Mouse (Mus musculus) heart, embryonic 15.5 days (tissue): ENCODE data around the gene Elmo2. TPM values are rescaled to one million over a fixed set of nuclear protein-coding genes. Genes with fewer than 3 reads are reported as not detected.
A peak's percentile ranks its signal among the peaks of the same experiment; 100 is the strongest.

Experiments used
- ATAC-seq: fragments of 200-750 bp; cut with Nextera tagmentation; replicated peaks from 2 replicates; pipeline ENCODE4 v1.8.0; 2017; ENCODE audit warnings: low read depth, moderate TSS enrichment; ENCODE audit not compliant: insufficient number of reproducible peaks, insufficient read depth, low FRiP score
- H3K27ac ChIP-seq: fragments of 300-500 bp; sonication (generic); 2 replicates; pipeline ENCODE4 v1.5.1; 2015; ENCODE audit warnings: mild to moderate bottlenecking, inconsistent platforms
- H3K27me3 ChIP-seq: fragments of 300-500 bp; sonication (generic); 2 replicates; pipeline ENCODE4 v1.6.1; 2015; ENCODE audit warnings: inconsistent platforms
- H3K36me3 ChIP-seq: fragments of 300-500 bp; sonication (generic); 2 replicates; pipeline ENCODE4 v1.6.1; 2015; ENCODE audit warnings: mild to moderate bottlenecking, inconsistent platforms
- H3K4me1 ChIP-seq: fragments of 300-500 bp; sonication (generic); replicated peaks from 2 replicates; pipeline ENCODE4 v1.6.1; 2015; ENCODE audit warnings: inconsistent platforms
- H3K4me2 ChIP-seq: fragments of 300-500 bp; sonication (generic); 2 replicates; pipeline ENCODE4 v1.6.1; 2015; ENCODE audit warnings: inconsistent platforms, mild to moderate bottlenecking, moderate library complexity
- H3K4me3 ChIP-seq: fragments of 300-500 bp; sonication (generic); 2 replicates; pipeline ENCODE4 v1.5.1; 2015; ENCODE audit warnings: mild to moderate bottlenecking, inconsistent platforms
- H3K9ac ChIP-seq: fragments of 300-500 bp; sonication (generic); 2 replicates; pipeline ENCODE4 v1.6.1; 2015; ENCODE audit warnings: mild to moderate bottlenecking, inconsistent platforms
- H3K9me3 ChIP-seq: fragments of 300-500 bp; sonication (generic); replicated peaks from 2 replicates; pipeline ENCODE4 v1.6.1; 2016; ENCODE audit warnings: inconsistent platforms
- WGBS: fragments of 180-500 bp; shearing (Covaris S2); methylation state at CpG from one replicate; pipeline ENCODE4 v1.1.7; 2015; ENCODE audit warnings: mixed read lengths; 5-methylcytosine and 5-hydroxymethylcytosine counted together
- polyA plus RNA-seq: library from polyadenylated mRNA; unstranded; fragments of >200 nt; fragmentation: Nextera tagmentation; extraction: Ambion mirVana; gene quantifications from 2 replicates; pipeline ENCODE4 v1.2.1, GENCODE M21; 2015

Elmo2 gene
- 33.8 and 49.5 TPM in 2 replicates for polyA plus RNA-seq

DNA sequence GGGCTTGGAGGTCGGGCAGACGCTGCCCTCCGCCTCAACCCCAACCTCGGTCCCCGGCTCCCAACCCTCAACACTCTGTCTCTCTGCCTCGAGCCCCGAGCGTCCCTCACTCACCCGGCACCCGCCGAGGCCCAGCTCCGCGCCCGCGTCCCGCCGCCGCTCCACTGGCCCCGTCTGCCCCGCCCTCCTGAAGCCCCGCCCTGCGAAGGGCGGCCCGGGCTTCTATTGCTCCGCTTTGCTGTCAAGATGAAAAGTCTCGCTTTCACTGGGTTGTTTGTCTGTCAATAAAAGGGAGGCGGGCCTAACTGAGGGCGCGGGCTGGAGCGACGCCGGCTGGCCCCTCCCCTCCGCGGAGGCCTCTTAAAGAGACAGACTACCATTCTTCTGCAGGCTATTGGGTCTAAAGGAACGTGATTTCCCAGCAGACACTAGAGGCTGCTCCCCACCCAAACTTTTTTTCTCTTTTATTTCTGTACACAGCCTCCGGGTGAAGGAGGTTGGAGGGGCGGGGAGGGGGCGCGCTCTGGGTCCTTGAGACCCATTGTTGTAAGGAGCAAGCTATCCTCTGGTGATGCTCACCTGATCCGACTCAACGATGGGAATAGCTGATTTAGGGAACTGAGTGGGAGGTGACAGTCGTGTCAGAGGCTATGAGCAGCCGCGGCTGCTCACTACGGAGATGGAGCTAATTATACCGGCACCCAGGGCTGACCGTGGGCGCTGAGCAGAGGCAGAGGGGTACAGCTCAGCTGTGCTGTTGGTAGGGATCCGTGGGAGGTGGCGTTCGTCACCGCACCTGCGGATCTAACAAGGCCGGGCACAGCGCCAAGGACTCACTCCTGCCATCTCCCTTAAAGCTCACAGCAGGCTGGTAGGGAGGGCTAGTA is at the start of gene Elmo2:
TSS of gene Elmo2 (minus strand) at position 176 of the 887 bp plus-strand sequence.
- ATAC-seq: peak; percentile 98
- no peaks in the 10 kb centered on the region for H3K27me3 ChIP-seq
- no peaks in the 10 kb centered on the region for H3K9me3 ChIP-seq
- no peaks in the 10 kb centered on the region for H3K36me3 ChIP-seq
- peak within 1 kb of the TSS; percentile 91 for H3K9ac ChIP-seq
- WGBS: under 1% methylated on average over 55 of the region's 55 CpGs
- peak within 1 kb of the TSS; percentile 78 for H3K4me2 ChIP-seq
- peaks cover 34% of the 10 kb centered on the region for H3K4me1 ChIP-seq
- peak within 1 kb of the TSS; percentile 62 for H3K27ac ChIP-seq
- H3K4me3 ChIP-seq: peak within 1 kb of the TSS; percentile 89

DNA sequence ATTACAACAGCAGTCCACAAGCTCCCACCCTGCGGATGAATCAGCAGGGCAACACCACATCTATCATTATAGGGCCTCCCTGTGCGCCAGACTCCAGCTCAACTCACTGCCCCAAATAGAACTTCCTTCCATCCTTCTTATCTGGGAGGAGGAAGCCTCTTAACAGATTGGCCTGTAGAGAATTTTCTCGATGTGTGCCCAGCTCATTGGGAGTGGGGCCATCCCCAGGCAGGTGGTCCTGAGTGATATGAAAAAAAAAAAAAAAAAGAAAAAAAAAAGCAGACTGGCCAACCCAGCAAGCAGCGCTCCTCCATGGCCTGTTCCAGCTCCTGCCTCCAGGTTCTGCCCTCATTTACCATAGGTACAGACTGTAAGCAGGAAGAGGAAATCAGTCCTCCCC is 49.7 kb upstream of the Elmo2 start:
- Histone ChIP-seq H3K27me3 (no peaks in the 10 kb centered on the region), H3K4me2 (no peak overlapping the region), H3K4me1 (peaks cover 3% of the 10 kb centered on the region; the same call in 1 of the 2 replicates), H3K9me3 (peaks cover 10% of the 10 kb centered on the region; the same call in 1 of the 2 replicates), H3K9ac (no peak overlapping the region), H3K27ac (no peak overlapping the region), H3K36me3 (peaks cover 47% of the 10 kb centered on the region), H3K4me3 (no peak overlapping the region)
- WGBS: 52% methylated on average over 4 of the region's 4 CpGs
- ATAC-seq: no peak

DNA sequence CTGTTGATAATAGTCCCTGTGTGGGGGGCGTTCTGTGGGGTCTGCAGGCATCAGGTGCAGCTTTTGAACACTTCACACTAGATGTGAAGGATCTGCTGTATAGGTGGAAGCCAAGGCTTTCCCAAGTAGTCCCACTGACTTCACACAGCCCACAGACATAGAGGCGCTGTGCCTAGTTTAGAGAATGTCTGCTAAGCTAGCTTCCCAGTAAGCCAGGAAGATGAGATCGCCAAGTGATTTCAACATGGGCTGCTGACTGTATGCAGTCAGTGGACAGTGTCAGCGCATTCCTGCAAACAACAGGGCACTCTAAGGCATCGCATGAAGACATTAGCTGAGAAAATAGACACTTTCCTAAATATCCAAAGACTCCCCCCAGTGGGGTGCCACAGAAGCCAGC is 49.2 kb upstream of the Elmo2 start:
- 76% methylated on average over 5 of the region's 5 CpGs for WGBS
- Histone ChIP-seq H3K4me3 (no peak overlapping the region), H3K27ac (no peak overlapping the region), H3K9ac (no peak overlapping the region), H3K4me2 (no peak overlapping the region), H3K36me3 (peaks cover 42% of the 10 kb centered on the region), H3K27me3 (no peaks in the 10 kb centered on the region), H3K4me1 (peaks cover 3% of the 10 kb centered on the region; the same call in 1 of the 2 replicates), H3K9me3 (peaks cover 5% of the 10 kb centered on the region; the same call in 1 of the 2 replicates)
- ATAC-seq: no peak

DNA sequence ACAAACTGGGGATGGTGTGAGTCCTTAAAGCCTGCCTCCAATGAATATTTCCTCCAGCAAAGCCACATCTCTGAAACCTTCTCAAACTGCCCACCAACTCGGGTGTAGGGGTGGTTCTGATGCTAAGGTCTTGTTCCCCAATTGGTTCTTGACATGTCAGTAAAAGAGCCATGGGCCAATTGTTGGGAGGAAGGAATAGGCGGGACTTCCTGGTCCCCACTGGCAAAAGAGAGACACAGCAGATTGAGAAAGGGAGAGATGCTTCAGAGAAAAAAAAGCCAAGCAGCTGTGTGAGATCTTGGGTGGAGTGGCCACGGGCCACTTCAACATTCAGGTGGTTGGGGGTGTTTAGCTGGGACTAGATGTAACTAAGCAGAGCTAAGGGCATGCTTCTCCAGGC is 44.8 kb upstream of the Elmo2 start:
- H3K4me1 ChIP-seq: peaks cover 16% of the 10 kb centered on the region
- no peak overlapping the region for H3K4me3 ChIP-seq
- H3K36me3 ChIP-seq: 0 out of 2 replicates have a peak, but pooled peaks cover 4% of the 10 kb centered on the region
- H3K9ac ChIP-seq: no peak overlapping the region
- WGBS: 28% methylated on average over 3 of the region's 3 CpGs
- H3K27ac ChIP-seq: no peak overlapping the region
- H3K9me3 ChIP-seq: no peaks in the 10 kb centered on the region
- peaks cover 28% of the 10 kb centered on the region for H3K27me3 ChIP-seq
- no peak for ATAC-seq
- no peak overlapping the region for H3K4me2 ChIP-seq

DNA sequence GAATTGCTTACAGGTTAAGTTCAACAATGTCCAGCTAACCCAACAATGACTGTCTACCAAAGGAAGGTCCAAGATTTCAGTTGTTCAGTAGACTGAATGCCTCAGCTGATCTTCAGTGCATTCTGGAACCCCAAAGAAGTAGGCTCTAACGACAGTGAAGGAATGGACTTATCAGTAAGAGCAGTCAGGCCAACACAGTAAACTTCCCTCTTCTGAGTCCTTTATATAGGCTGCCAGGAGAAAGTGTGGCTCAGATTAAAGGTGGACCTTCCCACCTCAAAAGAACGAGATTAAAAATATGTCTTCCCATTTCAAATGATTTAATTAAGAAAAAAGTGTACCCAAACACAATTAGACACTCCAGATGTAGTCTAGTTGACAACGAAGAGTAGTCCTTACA is 44.1 kb upstream of the Elmo2 start:
- no peak overlapping the region for H3K4me2 ChIP-seq
- H3K4me1 ChIP-seq: peaks cover 13% of the 10 kb centered on the region
- peaks cover 35% of the 10 kb centered on the region for H3K27me3 ChIP-seq
- ATAC-seq: no peak
- H3K4me3 ChIP-seq: no peak overlapping the region
- no peaks in the 10 kb centered on the region for H3K9me3 ChIP-seq
- no peak overlapping the region for H3K27ac ChIP-seq
- 0 out of 2 replicates have a peak, but pooled peaks cover under 1% of the 10 kb centered on the region for H3K36me3 ChIP-seq
- WGBS: 62% methylated on average over 3 of the region's 3 CpGs
- H3K9ac ChIP-seq: no peak overlapping the region

DNA sequence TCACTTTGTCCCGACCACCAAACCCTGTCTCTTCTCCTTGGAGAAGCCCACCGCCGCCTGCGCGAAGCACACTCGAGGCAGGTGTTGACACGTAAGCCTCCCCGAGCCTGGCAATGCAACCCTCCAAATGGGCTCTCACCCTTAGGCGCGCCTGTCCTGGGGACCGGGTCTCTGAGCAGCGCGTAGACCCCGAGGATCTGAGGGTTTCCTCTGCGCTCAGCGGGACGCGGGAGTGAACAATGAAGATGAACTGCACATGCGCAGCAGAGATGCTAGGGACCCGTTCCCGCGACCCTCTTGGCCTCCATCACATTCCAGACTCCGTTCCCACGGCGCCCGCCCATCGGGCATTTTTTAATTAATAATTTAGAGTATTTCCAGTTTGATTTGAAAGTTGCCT is 42.2 kb upstream of the Elmo2 start, which contains the start of gene Zfp663:
TSS of gene Zfp663 (minus strand) at position 234 of the 400 bp plus-strand sequence.
- H3K4me1 ChIP-seq: peaks cover 13% of the 10 kb centered on the region
- ATAC-seq: no peak
- H3K9ac ChIP-seq: no peak within 1 kb of the TSS
- H3K36me3 ChIP-seq: no peaks in the 10 kb centered on the region
- H3K4me2 ChIP-seq: peak within 1 kb of the TSS; percentile 49
- 4% methylated on average over 27 of the region's 27 CpGs for WGBS
- H3K27ac ChIP-seq: no peak within 1 kb of the TSS
- no peaks in the 10 kb centered on the region for H3K9me3 ChIP-seq
- H3K27me3 ChIP-seq: peaks cover 44% of the 10 kb centered on the region
- H3K4me3 ChIP-seq: peak within 1 kb of the TSS; percentile 24; the same call in 1 of the 2 replicates

DNA sequence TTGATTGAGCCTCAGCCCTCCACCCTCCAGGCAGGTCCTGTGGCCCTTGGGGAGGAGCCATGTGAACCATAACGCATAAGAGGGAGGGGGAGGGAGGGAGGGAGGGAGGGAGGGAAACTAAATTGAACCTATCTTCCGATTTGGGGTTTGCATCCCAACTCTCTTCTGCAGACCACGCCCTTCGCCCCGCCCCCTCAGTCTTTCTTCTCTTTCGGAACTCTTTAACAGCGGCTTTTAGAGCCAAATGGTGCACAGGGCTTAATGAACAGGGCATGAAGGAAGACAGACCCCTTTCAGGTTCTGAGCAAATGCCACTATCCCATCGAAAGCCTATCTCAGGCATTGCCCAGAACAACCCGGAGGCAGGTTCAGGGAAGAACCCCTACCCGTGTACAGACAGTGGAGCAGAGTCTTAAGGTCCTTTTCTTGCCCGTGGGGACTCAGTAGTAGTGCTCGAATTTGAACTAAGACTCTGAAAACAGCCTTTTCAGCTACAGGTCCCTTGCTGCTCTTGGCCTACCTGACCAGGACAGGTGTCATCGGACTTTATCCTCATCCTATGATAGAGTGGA is 41.7 kb upstream of the Elmo2 start:
- Histone ChIP-seq H3K4me2 (peak overlapping the region; percentile 49), H3K4me3 (peak overlapping the region; percentile 24; the same call in 1 of the 2 replicates), H3K4me1 (peaks cover 13% of the 10 kb centered on the region), H3K27ac (no peak overlapping the region), H3K27me3 (peaks cover 49% of the 10 kb centered on the region), H3K9ac (no peak overlapping the region), H3K9me3 (no peaks in the 10 kb centered on the region), H3K36me3 (no peaks in the 10 kb centered on the region)
- 3% methylated on average over 13 of the region's 13 CpGs for WGBS
- ATAC-seq: no peak

DNA sequence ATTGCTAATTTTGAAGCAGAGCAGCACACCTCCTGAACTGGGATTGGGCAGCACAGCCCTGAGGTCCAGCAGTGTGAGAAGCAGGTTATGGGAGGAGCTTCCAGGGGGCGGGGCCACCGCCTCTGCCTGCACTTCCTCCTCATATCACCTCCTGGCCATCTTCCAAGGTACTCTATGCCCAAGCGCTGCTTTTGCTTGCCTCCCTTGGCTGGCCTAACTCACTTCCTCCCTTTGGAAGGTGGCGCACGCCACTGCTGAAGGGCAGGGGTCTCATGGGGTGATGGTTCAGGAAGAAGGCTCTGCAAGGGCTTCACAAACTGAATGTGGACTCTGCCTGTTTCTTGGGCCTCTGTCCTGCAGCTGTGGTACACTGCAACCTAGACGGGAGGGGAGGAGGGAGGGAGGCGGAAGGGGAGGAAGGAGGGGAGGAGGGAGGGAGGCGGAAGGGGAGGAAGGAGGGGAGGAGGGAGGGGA is 40.8 kb upstream of the Elmo2 start:
- no peaks in the 10 kb centered on the region for H3K9me3 ChIP-seq
- peaks cover 55% of the 10 kb centered on the region for H3K27me3 ChIP-seq
- no peak overlapping the region for H3K27ac ChIP-seq
- H3K4me1 ChIP-seq: peaks cover 13% of the 10 kb centered on the region
- no peaks in the 10 kb centered on the region for H3K36me3 ChIP-seq
- ATAC-seq: no peak
- no peak overlapping the region for H3K4me3 ChIP-seq
- WGBS: 3% methylated on average over 5 of the region's 8 CpGs
- H3K4me2 ChIP-seq: no peak overlapping the region; the same call in 1 of the 2 replicates
- H3K9ac ChIP-seq: no peak overlapping the region

DNA sequence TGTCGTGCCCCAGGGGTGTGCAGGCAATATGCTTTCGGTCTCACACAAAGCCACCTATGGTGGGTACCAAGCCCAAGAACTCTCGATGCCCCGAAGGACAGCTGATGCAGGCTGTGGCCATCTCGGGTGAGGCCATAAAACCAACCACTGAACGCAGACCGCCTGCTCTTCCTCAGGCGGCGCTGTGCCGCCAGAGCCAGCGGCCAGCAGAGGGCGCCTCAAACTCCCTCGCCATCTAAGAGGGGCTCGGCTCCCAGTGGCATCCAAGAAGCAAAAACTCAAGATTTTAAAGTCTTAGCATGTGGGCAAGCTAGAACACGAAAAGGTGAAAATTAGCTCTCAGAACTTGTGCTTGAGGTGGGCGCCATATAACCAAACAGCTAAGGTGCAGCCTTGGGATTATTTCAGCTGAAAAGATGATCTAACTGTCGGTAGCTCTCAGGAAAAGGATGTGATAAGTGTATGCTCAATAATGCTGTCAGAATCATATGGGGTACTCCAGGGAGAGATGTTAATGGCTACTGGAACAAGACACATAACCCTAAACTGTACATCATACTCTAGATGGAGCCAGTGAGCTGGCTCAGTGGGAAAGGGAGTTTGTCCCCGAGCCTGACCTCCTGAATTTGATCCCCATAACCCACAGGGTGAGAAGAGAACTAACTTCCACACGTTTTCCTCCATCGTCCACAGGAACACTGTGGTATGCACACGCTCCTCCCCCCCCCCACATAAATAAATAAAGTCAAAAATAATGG is 38.2 kb upstream of the Elmo2 start:
- WGBS: 12% methylated on average over 21 of the region's 21 CpGs
- peaks cover 13% of the 10 kb centered on the region for H3K4me1 ChIP-seq
- no peak overlapping the region for H3K9ac ChIP-seq
- no peaks in the 10 kb centered on the region for H3K9me3 ChIP-seq
- H3K4me2 ChIP-seq: peak overlapping the region; percentile 42
- peaks cover 56% of the 10 kb centered on the region for H3K27me3 ChIP-seq
- 0 out of 2 replicates have a peak, but pooled peaks have one; percentile 52 for ATAC-seq
- no peak overlapping the region; the same call in 1 of the 2 replicates for H3K4me3 ChIP-seq
- H3K27ac ChIP-seq: no peak overlapping the region
- no peaks in the 10 kb centered on the region for H3K36me3 ChIP-seq

DNA sequence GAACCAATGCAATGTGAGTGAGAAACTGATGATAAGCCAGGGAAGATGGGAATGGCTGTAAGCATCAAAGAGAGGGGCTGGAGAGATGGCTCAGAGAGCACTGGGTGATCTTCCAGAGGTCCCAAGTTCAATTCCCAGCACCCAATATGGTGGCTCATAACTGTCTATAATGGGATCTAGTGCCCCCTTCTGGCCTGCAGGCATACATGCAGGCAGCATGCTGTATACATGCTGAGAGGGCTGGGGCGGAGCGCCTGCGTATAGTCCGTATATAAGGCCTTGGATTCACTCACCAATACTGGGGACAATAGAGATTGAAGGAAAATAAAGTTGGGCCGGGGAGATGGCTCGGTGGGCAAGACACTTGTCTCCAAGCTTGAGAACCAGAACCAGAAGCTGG is 37.0 kb upstream of the Elmo2 start:
- H3K4me3 ChIP-seq: no peak overlapping the region
- ATAC-seq: no peak
- peaks cover 9% of the 10 kb centered on the region for H3K4me1 ChIP-seq
- H3K36me3 ChIP-seq: no peaks in the 10 kb centered on the region
- no peak overlapping the region for H3K4me2 ChIP-seq
- 88% methylated on average over 6 of the region's 6 CpGs for WGBS
- no peak overlapping the region for H3K27ac ChIP-seq
- no peaks in the 10 kb centered on the region for H3K9me3 ChIP-seq
- no peak overlapping the region for H3K9ac ChIP-seq
- H3K27me3 ChIP-seq: peaks cover 46% of the 10 kb centered on the region

DNA sequence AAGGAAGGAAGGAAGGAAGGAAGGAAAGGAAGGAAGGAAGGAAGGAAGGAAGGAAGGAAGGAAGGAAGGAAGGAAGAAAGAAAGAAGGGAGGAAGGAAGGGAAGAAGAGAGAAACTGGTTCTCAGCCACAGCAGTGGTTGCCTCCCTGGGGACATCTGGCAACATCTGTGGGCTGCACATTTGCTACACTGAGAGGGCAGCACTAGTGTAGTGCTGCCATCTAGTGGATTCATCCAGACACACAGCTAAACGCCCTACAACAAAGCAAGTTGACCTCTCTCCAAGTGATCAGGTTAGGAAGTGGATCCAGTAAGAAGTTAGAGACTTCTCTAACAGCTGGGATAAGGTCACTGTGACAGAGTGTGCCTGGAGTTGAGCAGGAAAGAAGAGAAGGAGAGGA is 34.6 kb upstream of the Elmo2 start:
- ATAC-seq: no peak

More for the DNA sequence above, 34.6 kb upstream of the Elmo2 start:
- H3K36me3 ChIP-seq: no peaks in the 10 kb centered on the region
- WGBS: 3% methylated on average over 1 of the region's 1 CpGs
- peaks cover 29% of the 10 kb centered on the region for H3K27me3 ChIP-seq
- H3K4me3 ChIP-seq: no peak overlapping the region
- no peak overlapping the region for H3K4me2 ChIP-seq
- H3K9ac ChIP-seq: no peak overlapping the region
- no peaks in the 10 kb centered on the region for H3K9me3 ChIP-seq
- no peaks in the 10 kb centered on the region for H3K4me1 ChIP-seq
- no peak overlapping the region for H3K27ac ChIP-seq
